Mouse (Mus musculus): ENCODE data around the gene Cdk2ap2. TPM values are rescaled to one million over a fixed set of nuclear protein-coding genes. Genes with fewer than 3 reads are reported as not detected.

Cdk2ap2 gene
- polyA plus RNA-seq, 1 experiment from 2014 or later: 86.0 TPM

GRCm38 (mm10) chr19:4102049-4102448 is 5.1 kb downstream of the Cdk2ap2 start:
- 84% methylated on average over 2 of the region's 2 CpGs for WGBS

GRCm38 (mm10) chr19:4102626-4103025 is 5.6 kb downstream of the Cdk2ap2 start:
- Histone ChIP-seq H3K4me3 (ENCODE audit: low read length) (no peak overlapping the region), H3K4me1 (ENCODE audit: control insufficient read depth, insufficient read depth, low read length) (peaks cover 29% of the 10 kb centered on the region), H3K27me3 (ENCODE audit: control insufficient read depth, insufficient read depth, low read length) (peaks cover 20% of the 10 kb centered on the region; the same call in 1 of the 2 replicates), H3K9ac (ENCODE audit: low read length) (no peak overlapping the region), H3K4me2 (ENCODE audit: low read depth, low read length) (no peak overlapping the region), H3K27ac (ENCODE audit: low read length) (no peak overlapping the region), H3K9me3 (replicated peaks; ENCODE audit: control insufficient read depth, low read length) (no peaks in the 10 kb centered on the region), H3K36me3 (ENCODE audit: control insufficient read depth, insufficient read depth) (peaks cover 2% of the 10 kb centered on the region)
- whole genome bisulfite sequencing: 94% methylated on average over 12 of the region's 12 CpGs
- ATAC-seq (replicated peaks; ENCODE audit: extremely low read depth, insufficient read depth, low FRiP score): no peak

More at GRCm38 (mm10) chr19:4102049-4102448, 5.1 kb downstream of the Cdk2ap2 start:
- Histone ChIP-seq H3K27ac (ENCODE audit: low read length) (no peak overlapping the region), H3K9ac (ENCODE audit: low read length) (no peak overlapping the region), H3K4me1 (ENCODE audit: control insufficient read depth, insufficient read depth, low read length) (peaks cover 30% of the 10 kb centered on the region), H3K9me3 (replicated peaks; ENCODE audit: control insufficient read depth, low read length) (no peaks in the 10 kb centered on the region), H3K27me3 (ENCODE audit: control insufficient read depth, insufficient read depth, low read length) (peaks cover 20% of the 10 kb centered on the region; the same call in 1 of the 2 replicates), H3K4me3 (ENCODE audit: low read length) (no peak overlapping the region), H3K4me2 (ENCODE audit: low read depth, low read length) (no peak overlapping the region), H3K36me3 (ENCODE audit: control insufficient read depth, insufficient read depth) (peaks cover 2% of the 10 kb centered on the region; the same call in 1 of the 2 replicates)
- no peak for ATAC-seq (replicated peaks; ENCODE audit: extremely low read depth, insufficient read depth, low FRiP score)

- H3K4me2 ChIP-seq (ENCODE audit: low read depth, low read length): no peak overlapping the region
- H3K4me1 ChIP-seq (ENCODE audit: control insufficient read depth, insufficient read depth, low read length): peaks cover 24% of the 10 kb centered on the region
- peaks cover 20% of the 10 kb centered on the region; the same call in 1 of the 2 replicates for H3K27me3 ChIP-seq (ENCODE audit: control insufficient read depth, insufficient read depth, low read length)
- H3K9ac ChIP-seq (ENCODE audit: low read length): no peak overlapping the region
- H3K36me3 ChIP-seq (ENCODE audit: control insufficient read depth, insufficient read depth): peaks cover 2% of the 10 kb centered on the region
- ATAC-seq (replicated peaks; ENCODE audit: extremely low read depth, insufficient read depth, low FRiP score): no peak
- H3K4me3 ChIP-seq (ENCODE audit: low read length): no peak overlapping the region
- H3K9me3 ChIP-seq (replicated peaks; ENCODE audit: control insufficient read depth, low read length): no peaks in the 10 kb centered on the region
- no peak overlapping the region for H3K27ac ChIP-seq (ENCODE audit: low read length)
- WGBS: 93% methylated on average over 18 of the region's 18 CpGs
Observed at GRCm38 (mm10) chr19:4103294-4103693, 6.3 kb downstream of the Cdk2ap2 start.

DNA sequence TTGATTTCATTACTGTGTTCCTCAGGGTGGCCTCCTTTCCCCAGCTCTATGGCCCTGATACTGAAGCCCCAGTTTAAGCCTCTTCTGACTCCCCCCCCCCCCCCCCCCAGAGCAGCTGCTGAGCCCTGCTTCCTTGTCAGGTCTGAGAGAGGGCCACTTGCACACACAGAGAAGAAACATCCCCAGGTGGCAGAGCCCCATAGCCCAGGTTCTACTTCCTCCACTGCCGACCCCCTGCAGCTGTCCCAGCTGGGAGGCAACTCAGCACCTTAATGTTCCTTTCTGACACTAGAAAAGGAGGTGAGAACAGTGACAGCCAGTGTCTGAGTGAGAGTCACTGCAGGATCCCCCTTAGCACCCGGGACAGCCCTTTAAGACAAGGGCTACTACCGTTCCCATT is 6.8 kb downstream of the Cdk2ap2 start:
- 60% methylated on average over 3 of the region's 3 CpGs for WGBS
- Histone ChIP-seq H3K4me1 (ENCODE audit: control insufficient read depth, insufficient read depth, low read length) (peaks cover 19% of the 10 kb centered on the region), H3K4me2 (ENCODE audit: low read depth, low read length) (no peak overlapping the region), H3K9ac (ENCODE audit: low read length) (no peak overlapping the region), H3K36me3 (ENCODE audit: control insufficient read depth, insufficient read depth) (peaks cover 2% of the 10 kb centered on the region), H3K27me3 (ENCODE audit: control insufficient read depth, insufficient read depth, low read length) (peaks cover 20% of the 10 kb centered on the region; the same call in 1 of the 2 replicates), H3K4me3 (ENCODE audit: low read length) (no peak overlapping the region), H3K27ac (ENCODE audit: low read length) (no peak overlapping the region), H3K9me3 (replicated peaks; ENCODE audit: control insufficient read depth, low read length) (no peaks in the 10 kb centered on the region)
- no peak for ATAC-seq (replicated peaks; ENCODE audit: extremely low read depth, insufficient read depth, low FRiP score)

DNA sequence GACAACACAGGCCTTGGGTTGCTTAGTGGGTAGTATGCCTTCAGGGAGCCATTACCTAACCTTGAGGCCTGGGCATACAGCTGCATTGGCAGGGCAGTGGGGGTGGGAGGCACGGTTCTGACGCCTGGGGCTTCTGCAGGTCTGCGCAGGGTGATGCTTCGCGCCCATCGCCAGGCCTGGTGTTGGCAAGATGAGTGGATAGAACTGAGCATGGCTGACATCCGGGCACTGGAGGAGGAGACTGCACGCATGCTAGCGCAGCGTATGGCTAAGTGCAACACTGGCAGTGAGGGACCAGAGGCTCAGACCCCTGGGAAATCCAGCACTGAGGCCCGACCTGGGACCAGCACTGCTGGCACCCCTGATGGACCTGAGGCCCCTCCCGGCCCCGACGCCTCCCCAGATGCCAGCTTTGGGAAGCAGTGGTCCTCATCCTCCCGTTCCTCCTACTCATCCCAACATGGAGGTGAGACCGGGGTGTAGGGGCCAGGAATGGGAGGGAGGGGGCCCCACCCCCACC is 7.8 kb downstream of the Cdk2ap2 start:
- Histone ChIP-seq H3K4me2 (ENCODE audit: low read depth, low read length) (no peak overlapping the region), H3K9me3 (replicated peaks; ENCODE audit: control insufficient read depth, low read length) (no peaks in the 10 kb centered on the region), H3K36me3 (ENCODE audit: control insufficient read depth, insufficient read depth) (peaks cover 2% of the 10 kb centered on the region), H3K9ac (ENCODE audit: low read length) (no peak overlapping the region), H3K27me3 (ENCODE audit: control insufficient read depth, insufficient read depth, low read length) (peaks cover 20% of the 10 kb centered on the region; the same call in 1 of the 2 replicates), H3K27ac (ENCODE audit: low read length) (no peak overlapping the region), H3K4me3 (ENCODE audit: low read length) (no peak overlapping the region), H3K4me1 (ENCODE audit: control insufficient read depth, insufficient read depth, low read length) (peaks cover 11% of the 10 kb centered on the region)
- ATAC-seq (replicated peaks; ENCODE audit: extremely low read depth, insufficient read depth, low FRiP score): no peak
- 90% methylated on average over 16 of the region's 16 CpGs for WGBS

- no peak overlapping the region for H3K4me3 ChIP-seq (ENCODE audit: low read length)
- peaks cover 2% of the 10 kb centered on the region for H3K36me3 ChIP-seq (ENCODE audit: control insufficient read depth, insufficient read depth)
- no peak overlapping the region for H3K27ac ChIP-seq (ENCODE audit: low read length)
- no peak for ATAC-seq (replicated peaks; ENCODE audit: extremely low read depth, insufficient read depth, low FRiP score)
- peaks cover 10% of the 10 kb centered on the region; the same call in 1 of the 2 replicates for H3K27me3 ChIP-seq (ENCODE audit: control insufficient read depth, insufficient read depth, low read length)
- no peaks in the 10 kb centered on the region for H3K9me3 ChIP-seq (replicated peaks; ENCODE audit: control insufficient read depth, low read length)
- H3K9ac ChIP-seq (ENCODE audit: low read length): no peak overlapping the region
- WGBS: 90% methylated on average over 14 of the region's 14 CpGs
- H3K4me1 ChIP-seq (ENCODE audit: control insufficient read depth, insufficient read depth, low read length): no peaks in the 10 kb centered on the region
- no peak overlapping the region for H3K4me2 ChIP-seq (ENCODE audit: low read depth, low read length)
Observed at GRCm38 (mm10) chr19:4106654-4107053, 9.7 kb downstream of the Cdk2ap2 start.

DNA sequence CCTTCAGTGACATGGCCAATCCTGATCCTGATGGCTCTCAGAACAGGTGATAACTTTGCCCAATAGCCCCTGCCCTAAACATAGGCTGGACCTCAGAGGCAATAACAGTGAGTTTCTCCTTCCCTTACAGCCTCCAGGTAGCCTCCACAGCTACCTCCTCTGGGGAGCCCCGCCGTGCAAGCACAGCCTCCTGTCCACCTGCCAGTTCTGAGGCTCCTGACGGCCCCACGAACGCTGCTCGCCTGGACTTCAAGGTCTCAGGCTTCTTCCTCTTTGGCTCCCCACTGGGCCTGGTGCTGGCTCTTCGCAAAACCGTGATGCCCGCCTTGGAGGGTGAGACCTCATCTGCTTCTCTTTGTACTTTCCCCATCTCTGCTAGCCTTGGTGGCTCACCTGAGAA is 11.6 kb downstream of the Cdk2ap2 start:
- WGBS: 83% methylated on average over 9 of the region's 9 CpGs
- H3K4me1 ChIP-seq (ENCODE audit: control insufficient read depth, insufficient read depth, low read length): peaks cover 6% of the 10 kb centered on the region
- no peaks in the 10 kb centered on the region for H3K9me3 ChIP-seq (replicated peaks; ENCODE audit: control insufficient read depth, low read length)
- ATAC-seq (replicated peaks; ENCODE audit: extremely low read depth, insufficient read depth, low FRiP score): no peak
- H3K4me2 ChIP-seq (ENCODE audit: low read depth, low read length): no peak overlapping the region
- no peak overlapping the region for H3K27ac ChIP-seq (ENCODE audit: low read length)
- H3K4me3 ChIP-seq (ENCODE audit: low read length): no peak overlapping the region
- H3K9ac ChIP-seq (ENCODE audit: low read length): no peak overlapping the region
- no peaks in the 10 kb centered on the region for H3K27me3 ChIP-seq (ENCODE audit: control insufficient read depth, insufficient read depth, low read length)
- no peaks in the 10 kb centered on the region; the same call in 1 of the 2 replicates for H3K36me3 ChIP-seq (ENCODE audit: control insufficient read depth, insufficient read depth)

DNA sequence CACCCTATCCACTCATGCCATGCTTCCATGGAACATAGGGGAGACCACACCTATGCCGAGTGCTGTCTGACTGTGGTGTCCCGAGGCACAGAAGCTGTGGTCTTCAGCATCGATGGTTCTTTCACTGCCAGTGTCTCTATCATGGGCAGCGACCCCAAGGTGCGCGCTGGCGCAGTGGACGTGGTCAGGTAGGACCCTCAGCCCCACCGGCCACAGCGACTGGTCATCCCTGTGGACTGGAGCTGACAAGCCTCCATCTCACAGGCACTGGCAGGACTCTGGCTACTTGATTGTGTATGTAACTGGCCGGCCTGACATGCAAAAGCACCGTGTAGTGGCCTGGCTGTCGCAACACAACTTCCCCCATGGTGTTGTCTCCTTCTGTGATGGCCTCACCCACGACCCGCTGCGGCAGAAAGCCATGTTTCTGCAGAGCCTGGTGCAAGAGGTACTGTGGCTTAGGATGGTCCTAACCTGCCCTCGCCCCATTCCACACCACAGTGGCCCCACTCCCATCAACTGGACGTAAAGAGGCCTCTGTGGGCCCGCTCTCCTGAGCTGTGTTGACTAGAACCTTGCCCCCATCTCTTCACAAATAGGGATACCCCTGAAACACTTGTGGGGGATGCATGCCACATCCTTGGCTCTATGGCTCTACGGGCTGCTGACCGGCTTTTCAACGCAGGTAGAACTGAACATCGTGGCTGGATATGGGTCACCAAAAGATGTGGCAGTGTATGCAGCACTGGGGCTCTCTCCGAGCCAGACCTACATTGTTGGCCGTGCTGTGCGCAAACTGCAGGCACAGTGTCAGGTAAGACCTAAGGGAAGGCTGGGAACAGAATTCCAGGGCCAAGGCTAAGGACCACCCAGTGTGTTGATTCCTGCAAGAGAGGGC is 15.3 kb downstream of the Cdk2ap2 start:
- ATAC-seq (replicated peaks; ENCODE audit: extremely low read depth, insufficient read depth, low FRiP score): no peak
- Histone ChIP-seq H3K36me3 (ENCODE audit: control insufficient read depth, insufficient read depth) (peaks cover 16% of the 10 kb centered on the region), H3K4me3 (ENCODE audit: low read length) (no peak overlapping the region), H3K4me1 (ENCODE audit: control insufficient read depth, insufficient read depth, low read length) (peaks cover 10% of the 10 kb centered on the region), H3K4me2 (ENCODE audit: low read depth, low read length) (no peak overlapping the region), H3K9ac (ENCODE audit: low read length) (no peak overlapping the region), H3K27me3 (ENCODE audit: control insufficient read depth, insufficient read depth, low read length) (no peaks in the 10 kb centered on the region), H3K27ac (ENCODE audit: low read length) (no peak overlapping the region), H3K9me3 (replicated peaks; ENCODE audit: control insufficient read depth, low read length) (no peaks in the 10 kb centered on the region)
- WGBS: 93% methylated on average over 26 of the region's 26 CpGs

Data from heart, embryonic 16.5 days (tissue).